Mouse (Mus musculus) lung, postnatal 0 days (tissue): ENCODE measurements at regions not wholly inside any gene's neighbourhood (a gene's known extent, or its start where the extent isn't known, plus 50 kb on each side); places are given as distances from the start of the nearest gene placed in this dataset.
A peak's percentile ranks its signal among the peaks of the same experiment; 100 is the strongest.

ENCODE experiments used
- ATAC-seq: fragments of 200-750 bp; cut with Nextera tagmentation; 2 replicates; pipeline ENCODE4 v1.8.0; 2017; ENCODE audit warnings: moderate library complexity
- DNase-seq: peaks from one replicate; pipeline ENCODE4 v3.0.0-alpha.2; 2016; ENCODE audit warnings: low spot score
- H3K27ac ChIP-seq: fragments of 300-500 bp; sonication (generic); 2 replicates; pipeline ENCODE4 v1.5.1; 2014; ENCODE audit warnings: antibody characterized with exemption, mild to moderate bottlenecking, low read length, mixed read lengths
- H3K27me3 ChIP-seq: fragments of 300-500 bp; sonication (generic); replicated peaks from 2 replicates; pipeline ENCODE4 v1.6.1; 2014; ENCODE audit warnings: low read length, mixed read lengths; ENCODE audit not compliant: insufficient read depth
- H3K36me3 ChIP-seq: fragments of 300-500 bp; sonication (generic); 2 replicates; pipeline ENCODE4 v1.6.1; 2014; ENCODE audit warnings: low read length, mixed read lengths; ENCODE audit not compliant: insufficient read depth
- H3K4me1 ChIP-seq: fragments of 300-500 bp; sonication (generic); 2 replicates; pipeline ENCODE4 v1.6.1; 2014; ENCODE audit warnings: antibody characterized with exemption, low read depth, low read length, mixed read lengths; ENCODE audit not compliant: insufficient read depth
- H3K4me2 ChIP-seq: fragments of 300-500 bp; sonication (generic); replicated peaks from 2 replicates; pipeline ENCODE4 v1.6.1; 2014; ENCODE audit warnings: low read depth, mild to moderate bottlenecking, low read length, moderate library complexity, mixed read lengths
- H3K4me3 ChIP-seq: fragments of 300-500 bp; sonication (generic); 2 replicates; pipeline ENCODE4 v1.5.1; 2014; ENCODE audit warnings: low read depth, low read length
- H3K9ac ChIP-seq: fragments of 300-500 bp; sonication (generic); replicated peaks from 2 replicates; pipeline ENCODE4 v1.6.1; 2014; ENCODE audit warnings: low read depth, mild to moderate bottlenecking
- H3K9me3 ChIP-seq: fragments of 300-500 bp; sonication (generic); 2 replicates; pipeline ENCODE4 v1.6.1; 2016; ENCODE audit warnings: low read length, mixed read lengths
- CTCF ChIP-seq: IDR thresholded peaks from 2 replicates; pipeline ENCODE4 v1.5.1; 2016; ENCODE audit warnings: antibody characterized with exemption, mild to moderate bottlenecking
- EP300 ChIP-seq: IDR thresholded peaks from 2 replicates; pipeline ENCODE4 v1.6.1; 2016; ENCODE audit warnings: antibody characterized with exemption, mild to moderate bottlenecking, control low read depth
- WGBS: fragments of 180-500 bp; shearing (Covaris S2); extraction: QIAGEN DNeasy Blood & Tissue Kit; methylation state at CpG from one replicate; pipeline ENCODE4 v1.1.7; 2014; 5-methylcytosine and 5-hydroxymethylcytosine counted together

GRCm38 (mm10) chr11:18581078-18581800 is 437.5 kb downstream of the Meis1 start:
- no peaks in the 10 kb centered on the region; the same call in 1 of the 2 replicates for H3K4me1 ChIP-seq
- no peaks in the 10 kb centered on the region for H3K36me3 ChIP-seq
- H3K27ac ChIP-seq: 0 out of 2 replicates have a peak overlapping the region, but pooled peaks have one; percentile 17
- no peak for ATAC-seq
- TF ChIP-seq EP300 (no peak), CTCF (no peak)
- H3K9me3 ChIP-seq: no peaks in the 10 kb centered on the region
- peak; percentile 21 for DNase-seq
- no peak overlapping the region for H3K4me2 ChIP-seq
- H3K27me3 ChIP-seq: no peaks in the 10 kb centered on the region
- WGBS: 65% methylated on average over 8 of the region's 8 CpGs
- no peak overlapping the region for H3K4me3 ChIP-seq
- no peak overlapping the region for H3K9ac ChIP-seq

GRCm38 (mm10) chr11:18571557-18572209 is 447.1 kb downstream of the Meis1 start:
- Histone ChIP-seq H3K9me3 (no peaks in the 10 kb centered on the region), H3K27ac (no peak overlapping the region), H3K9ac (no peak overlapping the region), H3K27me3 (no peaks in the 10 kb centered on the region), H3K36me3 (no peaks in the 10 kb centered on the region), H3K4me3 (no peak overlapping the region), H3K4me1 (no peaks in the 10 kb centered on the region), H3K4me2 (no peak overlapping the region)
- ATAC-seq (no peak), DNase-seq (no peak)
- TF ChIP-seq CTCF (no peak), EP300 (no peak)
- 70% methylated on average over 4 of the region's 4 CpGs for WGBS

GRCm38 (mm10) chr11:18563011-18563410 is 455.8 kb downstream of the Meis1 start:
- H3K27me3 ChIP-seq: no peaks in the 10 kb centered on the region
- 90% methylated on average over 2 of the region's 2 CpGs for WGBS
- no peak overlapping the region for H3K9ac ChIP-seq
- no peaks in the 10 kb centered on the region for H3K36me3 ChIP-seq
- no peak overlapping the region for H3K4me2 ChIP-seq
- no peak for ATAC-seq
- no peak for DNase-seq
- no peaks in the 10 kb centered on the region for H3K9me3 ChIP-seq
- H3K4me3 ChIP-seq: no peak overlapping the region
- TF ChIP-seq CTCF (no peak), EP300 (no peak)
- no peaks in the 10 kb centered on the region for H3K4me1 ChIP-seq
- H3K27ac ChIP-seq: no peak overlapping the region

- no peaks in the 10 kb centered on the region for H3K36me3 ChIP-seq
- no peak for TF ChIP-seq EP300
- no peak for TF ChIP-seq CTCF
- no peak overlapping the region for H3K4me2 ChIP-seq
- DNase-seq: no peak
- H3K4me3 ChIP-seq: no peak overlapping the region
- WGBS: 15% methylated on average over 4 of the region's 4 CpGs
- no peak overlapping the region for H3K27ac ChIP-seq
- no peaks in the 10 kb centered on the region for H3K4me1 ChIP-seq
- H3K27me3 ChIP-seq: no peaks in the 10 kb centered on the region
- no peak for ATAC-seq
- H3K9ac ChIP-seq: no peak overlapping the region
- H3K9me3 ChIP-seq: no peaks in the 10 kb centered on the region
Observed at GRCm38 (mm10) chr11:18558665-18559064, 460.1 kb downstream of the Meis1 start.

GRCm38 (mm10) chr11:18535592-18535857 is 483.3 kb downstream of the Meis1 start:
- DNase-seq (no peak), ATAC-seq (peak; percentile 64)
- H3K36me3 ChIP-seq: no peaks in the 10 kb centered on the region
- H3K27ac ChIP-seq: 0 out of 2 replicates have a peak overlapping the region, but pooled peaks have one; percentile 33
- no peaks in the 10 kb centered on the region for H3K27me3 ChIP-seq
- no peak overlapping the region for H3K9ac ChIP-seq
- no peaks in the 10 kb centered on the region for H3K4me1 ChIP-seq
- no peaks in the 10 kb centered on the region for H3K9me3 ChIP-seq
- no peak for TF ChIP-seq EP300
- TF ChIP-seq CTCF: no peak
- WGBS: 50% methylated on average over 2 of the region's 2 CpGs
- no peak overlapping the region for H3K4me2 ChIP-seq
- no peak overlapping the region for H3K4me3 ChIP-seq

GRCm38 (mm10) chr11:18534807-18535591 is 483.8 kb downstream of the Meis1 start:
- TF ChIP-seq CTCF (no peak), EP300 (peak; percentile 50; the same call in 1 of the 2 replicates)
- Histone ChIP-seq H3K9ac (no peak overlapping the region), H3K27me3 (no peaks in the 10 kb centered on the region), H3K4me2 (no peak overlapping the region), H3K9me3 (no peaks in the 10 kb centered on the region), H3K36me3 (no peaks in the 10 kb centered on the region), H3K4me1 (no peaks in the 10 kb centered on the region), H3K27ac (peak overlapping the region; percentile 33; the same call in 1 of the 2 replicates), H3K4me3 (no peak overlapping the region)
- DNase-seq: peak; percentile 75
- ATAC-seq: peak; percentile 78
- WGBS: 49% methylated on average over 7 of the region's 7 CpGs
